Mouse (Mus musculus): Measurements from ENCODE around the gene Fxyd1.

The Fxyd1 gene

DNA sequence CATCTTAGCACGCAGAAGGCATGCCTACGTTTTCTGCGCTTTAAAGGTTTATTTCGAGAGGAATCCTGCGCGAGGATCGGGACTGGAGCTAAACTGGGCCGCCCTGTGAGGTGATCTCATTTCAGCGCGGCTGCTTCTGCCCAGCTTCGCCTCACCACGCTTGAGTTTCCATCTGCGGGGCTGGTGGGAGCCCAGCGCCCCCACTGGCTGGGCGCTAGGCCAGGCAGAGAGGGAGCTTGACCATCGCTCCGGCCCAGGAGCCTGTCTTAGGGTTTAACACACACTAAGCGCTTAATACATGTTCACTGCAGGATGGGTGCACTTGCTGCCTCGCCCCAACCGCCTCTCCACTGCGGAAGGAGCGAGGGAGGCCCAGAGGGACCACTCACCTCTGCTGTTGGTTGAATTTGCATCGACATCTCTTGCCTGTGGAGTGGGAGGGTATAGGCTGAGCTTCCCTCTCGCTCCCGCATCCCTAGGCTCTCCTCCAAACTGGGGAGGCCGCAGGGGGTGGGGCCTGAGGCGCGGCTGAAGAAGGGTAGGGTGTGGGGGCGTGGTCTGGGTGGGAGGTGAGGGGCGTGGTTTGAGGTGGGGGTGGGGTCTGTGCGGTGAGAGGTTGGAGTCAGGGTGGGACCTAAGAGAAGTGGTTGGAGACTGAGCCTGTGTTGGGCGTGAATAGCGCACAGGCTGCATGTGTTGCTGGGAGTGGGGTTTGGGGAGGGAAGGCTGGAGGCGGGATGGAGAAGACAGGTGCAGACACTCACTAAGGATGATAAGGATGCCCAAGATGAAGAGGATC is 4.2 kb downstream of the Fxyd1 start:
- DNase-seq (ENCODE audit: low spot score in 2 of 2): no peak

DNA sequence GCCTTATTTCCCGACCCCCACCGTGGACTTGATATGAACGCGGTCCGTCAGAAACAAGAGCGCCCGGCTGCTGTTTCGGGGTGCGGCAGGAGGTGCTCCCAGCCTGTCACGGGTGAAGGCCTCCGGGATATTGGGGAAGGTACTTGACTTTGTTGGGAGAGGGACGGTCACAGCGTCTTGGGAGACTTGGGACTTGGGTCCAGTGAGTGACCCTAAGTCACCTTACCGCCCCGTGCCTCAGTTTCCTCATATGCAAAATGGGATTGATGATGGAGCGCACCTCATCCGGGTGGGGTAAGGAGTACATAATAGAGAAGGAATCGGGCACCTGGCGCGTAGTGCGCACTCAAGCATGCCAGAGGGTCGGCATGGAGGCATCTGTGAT is 4.8 kb downstream of the Fxyd1 start:
- DNase-seq (ENCODE audit: low spot score in 2 of 2): no peak

DNA sequence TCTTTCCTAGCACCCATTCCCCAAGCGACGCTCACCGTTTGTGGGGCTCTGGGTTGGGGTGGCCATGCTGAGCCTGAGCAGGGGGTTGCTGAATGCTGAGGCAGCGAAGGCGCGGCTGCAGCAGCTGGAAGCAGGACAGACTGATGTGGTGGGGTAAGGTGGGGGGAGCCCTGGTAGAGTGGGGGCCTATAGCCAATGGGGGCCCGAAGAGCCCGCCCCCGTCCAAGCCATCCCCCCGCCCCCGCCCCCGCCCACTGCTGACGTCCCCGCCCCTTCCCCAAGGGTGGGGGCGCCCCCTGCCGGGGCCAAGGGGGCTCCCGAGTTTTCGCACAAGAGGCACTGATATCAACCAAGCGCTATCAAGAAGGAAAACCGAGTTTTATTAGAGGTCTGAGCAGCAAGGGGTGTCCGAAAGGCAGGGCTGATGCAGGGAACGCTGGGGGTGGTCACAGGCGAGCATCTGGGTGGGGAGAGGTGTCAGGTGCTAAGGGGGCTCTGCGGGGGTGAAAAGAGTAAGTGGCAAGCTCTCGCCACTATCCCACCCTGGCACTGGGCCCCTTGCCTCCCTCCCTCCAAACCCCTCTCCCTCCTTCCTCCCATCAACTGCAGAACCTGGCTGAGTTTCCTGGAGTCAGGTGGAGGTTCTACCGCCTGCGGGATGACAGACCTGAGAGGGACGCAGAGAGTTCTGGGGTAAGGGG is 5.5 kb downstream of the Fxyd1 start, which contains the start of gene Fxyd7:
Fxyd7 (minus strand) TSS at position 147 of the 701 bp plus-strand sequence.
- DNase-seq (ENCODE audit: low spot score in 2 of 2): no peak

DNA sequence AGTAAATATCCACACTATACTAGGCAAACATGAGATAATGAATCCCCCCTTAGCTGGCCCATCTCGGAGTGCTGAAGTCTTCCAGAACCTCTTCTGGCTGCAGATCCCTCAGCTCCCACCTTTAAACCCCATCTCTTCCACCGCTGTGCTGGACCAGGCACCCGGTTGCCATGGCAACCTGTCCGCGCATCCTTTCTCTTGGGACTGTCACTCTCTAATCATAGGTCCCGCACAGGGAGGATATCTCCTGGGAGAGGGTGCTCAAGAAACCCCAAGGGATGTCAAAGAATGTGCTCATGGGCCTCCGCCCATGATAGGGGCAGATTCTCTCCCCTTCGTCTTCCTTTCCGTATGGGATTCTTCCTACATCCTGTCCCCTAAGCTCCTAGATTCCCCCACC is 6.1 kb downstream of the Fxyd1 start:
- no peak for DNase-seq (ENCODE audit: low spot score in 2 of 2)

DNA sequence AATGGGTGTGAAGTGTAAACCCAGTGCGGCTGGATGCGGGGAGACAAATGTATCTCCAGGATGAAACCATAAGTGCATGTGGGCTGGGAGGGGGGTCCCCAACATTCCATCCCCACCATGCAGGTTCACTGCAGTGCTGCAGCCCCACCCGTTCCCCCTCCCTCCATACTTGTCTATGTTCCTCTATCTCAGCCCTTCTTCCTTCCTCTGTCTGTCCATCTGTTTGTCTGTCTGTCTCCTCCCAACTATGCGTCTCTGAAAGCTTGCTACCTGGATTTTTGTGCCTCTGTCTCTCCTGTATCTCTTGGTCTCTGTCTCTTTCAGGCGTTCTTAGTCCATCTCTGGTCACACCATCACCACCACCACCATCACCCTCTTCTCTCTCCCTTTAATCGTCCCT is 6.5 kb downstream of the Fxyd1 start:
- no peak for DNase-seq (ENCODE audit: low spot score in 2 of 2)

DNA sequence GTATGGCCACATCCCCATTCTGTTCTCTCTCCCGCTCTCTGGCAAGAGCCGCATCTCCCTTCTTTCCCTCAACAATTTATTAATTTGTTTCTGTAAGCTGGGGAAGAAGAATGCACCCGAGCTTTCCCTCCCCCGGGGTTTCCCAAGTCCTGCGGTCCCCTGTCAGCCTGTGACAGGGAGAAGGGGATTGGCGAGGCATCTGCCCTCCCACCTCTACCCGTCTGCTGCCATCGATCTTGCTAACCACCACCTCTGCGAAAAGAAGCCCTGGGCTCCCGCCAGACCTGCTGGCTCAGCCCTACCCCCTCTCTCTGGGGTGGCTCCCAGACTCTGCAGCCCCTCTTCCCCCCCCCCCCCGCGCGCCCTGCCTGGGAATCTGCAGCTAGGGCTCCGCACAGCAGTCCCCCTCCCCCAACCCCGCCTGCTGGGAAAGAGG is 7.1 kb downstream of the Fxyd1 start:
- DNase-seq (ENCODE audit: low spot score in 2 of 2): no peak

DNA sequence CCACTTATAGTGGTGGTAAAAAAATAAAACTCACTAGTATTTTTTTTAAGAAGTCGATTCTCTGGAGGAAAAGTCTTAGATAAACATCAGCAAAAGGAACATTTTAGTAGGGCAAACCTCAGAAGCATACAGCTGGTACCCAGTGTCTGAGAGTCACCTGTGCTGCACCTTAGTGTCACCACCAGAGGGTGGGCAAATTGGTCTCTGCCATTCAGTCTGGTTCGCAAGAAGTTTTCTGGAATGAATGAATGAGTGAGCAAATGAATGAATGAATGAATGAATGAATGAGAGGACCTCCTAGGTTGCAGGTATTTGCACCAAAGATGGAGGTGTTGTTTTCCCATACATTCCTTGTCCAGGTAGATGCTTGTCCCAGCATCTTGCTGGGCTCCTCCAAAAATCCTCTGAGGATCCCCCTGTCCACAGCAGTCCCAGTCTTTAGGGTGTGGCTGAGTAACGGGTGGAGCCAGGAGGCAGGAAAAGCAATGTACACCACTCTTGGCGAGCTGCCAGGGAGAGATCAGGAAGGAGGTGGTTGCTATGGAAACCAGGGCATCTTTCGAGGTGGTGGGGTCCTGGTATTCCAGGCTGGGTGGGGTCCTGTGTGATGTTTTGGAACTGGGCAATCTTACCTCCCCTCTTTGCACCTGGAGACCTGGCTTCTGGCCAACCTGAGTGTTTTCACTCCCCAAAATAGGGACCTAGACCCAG is 7.7 kb downstream of the Fxyd1 start:
- no peak for DNase-seq (ENCODE audit: low spot score in 2 of 2)

DNA sequence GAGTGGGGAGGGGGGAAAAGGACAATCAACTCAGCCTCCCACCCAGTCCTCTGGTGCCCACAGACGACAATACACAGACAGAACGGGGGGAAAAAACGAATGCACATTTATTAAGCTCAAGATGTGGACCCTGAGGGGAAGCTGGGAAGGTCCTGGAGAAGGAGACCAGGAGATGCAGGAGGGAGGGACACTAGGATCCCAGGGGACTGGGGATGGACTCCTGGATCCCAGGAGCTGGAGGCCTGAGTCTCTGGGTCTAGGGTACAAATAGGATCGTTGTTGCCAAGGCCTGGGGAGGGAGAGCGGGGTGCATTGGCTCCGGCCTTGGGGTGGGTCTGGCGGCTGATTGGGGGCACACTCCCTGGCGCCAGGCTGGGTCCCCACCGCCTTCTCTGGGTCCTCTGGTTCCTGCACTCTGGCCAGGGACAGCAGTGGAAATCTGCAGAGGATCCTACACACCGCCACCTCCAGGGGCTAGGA is 14.5 kb downstream of the Fxyd1 start, which contains the start of gene Fxyd5:
Fxyd5 (minus strand) TSS at position 51 of the 480 bp plus-strand sequence.
- DNase-seq (ENCODE audit: low spot score in 2 of 2): no peak

DNA sequence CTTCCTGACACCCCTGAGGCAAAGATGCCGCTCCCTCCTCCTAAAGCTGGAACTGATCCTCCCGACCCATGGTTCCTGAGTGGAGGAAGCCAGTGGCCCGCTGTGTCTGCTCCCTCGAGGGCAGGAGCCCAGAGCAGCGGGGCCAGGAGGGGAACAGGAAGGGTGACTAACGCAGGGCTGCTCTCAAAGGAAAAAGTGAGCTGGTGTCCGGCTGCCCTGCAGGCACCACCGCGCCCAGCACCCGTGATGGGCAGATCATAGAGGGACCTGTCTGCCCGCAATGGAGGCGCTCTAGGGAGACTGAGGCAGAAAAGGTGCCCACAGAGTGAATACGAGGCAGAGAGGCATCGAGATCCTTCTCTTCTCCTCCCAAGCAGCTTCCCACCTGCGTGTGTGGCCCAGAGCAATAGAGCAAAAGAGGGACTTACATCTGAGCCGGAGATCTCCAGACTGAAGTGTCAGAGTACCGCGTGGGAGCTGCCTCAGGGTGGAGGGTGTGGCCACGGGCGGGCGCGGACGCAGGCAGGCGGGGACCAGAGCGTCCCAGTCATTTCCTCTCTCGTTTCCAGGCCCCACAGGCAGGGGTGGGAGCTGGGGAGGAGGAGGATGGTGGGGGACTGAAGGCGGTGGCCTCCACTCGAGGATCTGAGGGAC is 15.2 kb downstream of the Fxyd1 start:
- DNase-seq (ENCODE audit: low spot score in 2 of 2): peak in 1 of 2 experiments; percentile 54

DNA sequence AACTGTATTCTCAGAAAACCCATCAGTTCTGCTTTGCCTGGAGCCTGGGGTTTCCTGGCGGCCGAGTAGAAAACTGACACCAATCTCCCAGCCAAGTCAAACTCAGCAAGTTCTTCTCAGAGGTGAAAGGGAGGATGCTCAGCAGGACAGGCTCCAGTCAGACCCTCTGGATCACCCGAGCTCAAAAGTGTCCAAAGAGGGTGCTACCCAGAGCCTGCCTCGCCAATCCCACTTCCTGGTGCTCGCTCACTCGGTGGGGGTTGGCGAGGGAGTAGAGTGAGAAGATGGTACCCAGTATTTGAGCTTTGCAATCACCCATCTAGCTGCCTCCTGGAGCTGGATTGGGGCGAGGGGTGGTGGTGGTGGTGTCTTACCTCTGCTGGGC is 16.0 kb downstream of the Fxyd1 start:
- DNase-seq (ENCODE audit: low spot score in 2 of 2): no peak

DNA sequence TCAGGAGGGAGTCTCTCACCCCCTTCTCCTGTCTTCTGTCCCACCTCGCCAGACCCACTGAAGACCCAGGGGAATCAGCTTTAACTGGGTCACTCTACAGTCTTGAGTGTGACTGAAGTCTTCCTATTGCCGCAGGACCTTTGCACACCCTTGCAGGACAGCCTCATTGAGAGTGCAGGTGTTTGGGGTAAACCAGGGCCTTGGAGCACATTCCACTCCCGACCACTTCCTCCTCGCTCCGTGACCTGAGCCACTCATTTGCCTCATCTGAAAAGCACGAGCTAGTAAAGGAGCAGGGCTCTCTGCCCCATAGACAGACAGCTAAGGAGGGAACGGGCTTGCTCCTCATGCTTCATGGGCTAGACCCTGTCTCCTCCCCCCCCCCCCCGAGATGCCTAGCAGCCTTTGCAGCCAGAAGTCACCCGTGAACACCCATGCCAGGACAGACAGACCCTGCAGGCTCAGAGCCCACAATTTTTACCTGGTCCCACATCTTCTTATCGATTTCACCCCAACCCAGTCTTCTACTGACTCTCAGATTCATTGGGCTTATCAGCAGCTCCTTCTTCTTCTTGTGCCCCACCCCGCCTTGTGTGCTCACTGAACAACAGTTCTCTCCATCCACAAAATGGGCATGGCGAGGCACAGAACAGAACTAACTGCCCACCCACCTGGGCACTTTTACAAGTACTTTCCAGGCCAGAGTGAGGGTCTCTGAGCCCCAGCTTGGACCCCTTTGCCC is 16.5 kb downstream of the Fxyd1 start:
- no peak for DNase-seq (ENCODE audit: low spot score in 2 of 2)

DNA sequence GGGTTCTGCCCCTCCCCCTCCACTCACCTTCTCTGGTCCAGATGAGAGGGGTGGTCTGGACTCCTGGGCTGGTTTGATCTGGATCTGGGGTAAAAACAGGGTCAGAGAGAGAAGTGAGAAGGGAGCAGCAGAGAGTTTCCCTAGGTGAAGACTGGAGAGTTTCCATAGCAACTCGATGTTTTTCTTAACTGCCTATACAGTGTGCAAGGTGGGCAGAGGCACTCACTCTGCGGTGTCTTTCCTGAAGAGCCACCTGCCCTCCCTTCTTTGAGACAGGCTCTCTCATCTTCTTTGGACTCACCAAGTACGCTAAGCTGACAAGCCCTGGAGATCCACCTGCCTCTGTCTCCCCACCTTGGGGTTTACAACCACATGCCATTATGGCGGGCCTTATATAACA is 18.0 kb downstream of the Fxyd1 start:
- DNase-seq (ENCODE audit: low spot score in 2 of 2): no peak

DNA sequence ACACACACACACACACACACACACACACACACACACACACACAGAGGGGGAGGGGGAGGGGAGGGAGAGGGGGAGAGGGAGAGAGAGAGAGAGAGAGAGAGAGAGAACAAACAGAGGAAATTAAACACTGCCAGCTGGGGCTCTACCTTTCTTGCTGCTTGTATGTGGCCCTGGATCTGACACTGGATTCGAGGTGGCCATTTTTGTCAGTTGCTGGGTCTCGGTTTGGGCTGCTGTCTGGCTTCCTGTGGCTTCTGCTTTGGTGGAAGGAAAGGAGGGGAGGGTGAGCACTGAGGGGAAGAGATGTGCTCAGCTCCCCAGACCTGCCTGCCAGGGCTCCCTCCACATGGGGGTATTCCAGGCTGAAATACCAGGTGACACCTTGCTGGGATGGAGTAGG is 19.3 kb downstream of the Fxyd1 start:
- DNase-seq (ENCODE audit: low spot score in 2 of 2): no peak

DNA sequence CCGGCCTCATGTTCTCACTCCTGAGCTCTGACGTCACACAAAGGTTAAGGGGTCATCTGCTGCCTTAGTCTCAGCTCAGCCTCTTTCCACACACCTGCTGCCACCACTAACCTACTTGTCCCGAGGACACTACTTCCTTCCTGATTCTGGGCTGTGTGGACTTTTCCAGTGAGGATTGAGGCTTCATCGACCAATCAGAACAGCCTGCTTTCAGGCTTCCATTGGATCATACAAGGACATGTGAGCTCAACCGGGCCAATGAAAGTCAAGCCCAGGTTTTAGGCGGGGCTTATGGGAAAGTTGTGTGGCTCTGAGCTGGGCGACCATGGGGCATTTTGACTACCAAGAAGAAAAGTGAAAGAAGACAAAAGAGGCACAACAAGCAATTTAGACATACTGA is 20.1 kb downstream of the Fxyd1 start:
- no peak for DNase-seq (ENCODE audit: low spot score in 2 of 2)

DNA sequence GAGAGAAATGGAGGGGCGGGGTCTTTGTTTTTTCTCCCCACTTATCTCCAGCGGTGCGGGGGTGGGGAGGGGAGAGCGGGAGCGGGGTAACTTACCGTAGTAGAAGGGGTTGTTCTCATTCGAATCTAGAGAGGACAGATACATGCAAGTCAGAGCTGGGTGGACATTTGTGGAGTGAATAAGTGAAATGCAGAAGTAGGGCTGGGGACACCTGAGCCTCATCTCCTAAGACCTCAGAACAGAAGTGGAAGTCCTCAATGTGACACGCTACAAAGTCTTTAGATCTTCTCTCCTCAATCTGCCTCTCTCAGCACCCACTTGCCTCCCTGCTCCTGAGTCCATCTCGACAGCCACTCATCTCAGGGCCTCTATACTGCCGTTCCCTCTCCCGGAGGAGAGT is 21.7 kb downstream of the Fxyd1 start:
- no peak for DNase-seq (ENCODE audit: low spot score in 2 of 2)

DNA sequence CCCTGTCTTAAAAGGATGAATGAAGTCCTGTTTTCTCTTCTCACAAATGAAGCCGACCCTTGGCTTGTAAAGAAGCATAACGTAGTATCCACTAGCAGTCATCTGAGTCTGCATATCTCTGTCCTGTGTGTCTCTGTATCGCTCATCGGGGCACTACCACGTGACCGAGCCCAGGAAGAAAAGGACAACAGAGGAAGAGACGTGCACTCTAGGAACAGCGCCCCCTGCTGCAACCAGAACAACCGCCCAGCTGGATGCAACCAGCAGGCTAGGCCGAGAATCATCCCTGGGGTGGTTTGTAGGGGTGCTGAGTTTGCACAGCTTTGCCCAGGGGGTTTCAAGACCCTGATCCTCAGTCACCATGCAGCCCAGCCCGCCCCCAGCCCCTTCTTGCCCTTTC is 22.2 kb downstream of the Fxyd1 start:
- DNase-seq (ENCODE audit: low spot score in 2 of 2): no peak

DNA sequence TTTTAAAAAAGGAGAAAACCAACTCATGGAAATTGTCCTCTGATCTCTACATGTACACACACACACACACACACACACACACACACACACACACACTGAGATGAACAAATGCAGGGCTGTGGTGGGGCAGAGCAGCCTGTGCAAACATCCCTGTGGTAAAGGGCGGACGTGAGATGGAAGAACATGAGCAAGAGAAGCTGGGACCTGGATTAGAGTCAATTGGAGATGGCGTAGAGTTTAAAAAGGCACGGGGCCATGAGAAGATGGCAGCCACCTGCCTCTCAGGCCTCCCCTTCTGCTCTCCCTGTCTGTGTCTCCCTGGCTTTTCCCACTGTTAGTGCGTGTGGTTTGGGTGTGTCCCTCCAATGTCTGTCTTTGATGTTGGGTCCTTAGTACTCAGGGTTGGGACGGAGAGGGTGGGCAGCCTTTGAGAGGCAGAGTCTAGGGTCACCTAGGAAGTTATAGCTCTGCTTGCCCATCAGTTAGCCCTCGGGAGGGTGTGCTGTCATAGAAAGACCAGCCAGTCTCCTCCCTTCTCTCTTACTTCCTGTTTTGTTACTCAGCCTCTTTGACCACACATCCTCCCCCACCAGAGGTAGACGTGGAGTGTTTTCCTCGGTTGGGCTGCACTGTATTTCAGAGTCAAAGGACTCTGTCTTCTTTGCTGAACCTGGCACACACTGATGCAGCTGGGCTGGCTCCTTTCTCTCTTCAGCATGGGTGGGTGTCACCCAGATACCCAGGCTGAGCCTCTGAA is 23.4 kb downstream of the Fxyd1 start:
- DNase-seq (ENCODE audit: low spot score in 2 of 2): peak in 1 of 2 experiments; percentile 47

DNA sequence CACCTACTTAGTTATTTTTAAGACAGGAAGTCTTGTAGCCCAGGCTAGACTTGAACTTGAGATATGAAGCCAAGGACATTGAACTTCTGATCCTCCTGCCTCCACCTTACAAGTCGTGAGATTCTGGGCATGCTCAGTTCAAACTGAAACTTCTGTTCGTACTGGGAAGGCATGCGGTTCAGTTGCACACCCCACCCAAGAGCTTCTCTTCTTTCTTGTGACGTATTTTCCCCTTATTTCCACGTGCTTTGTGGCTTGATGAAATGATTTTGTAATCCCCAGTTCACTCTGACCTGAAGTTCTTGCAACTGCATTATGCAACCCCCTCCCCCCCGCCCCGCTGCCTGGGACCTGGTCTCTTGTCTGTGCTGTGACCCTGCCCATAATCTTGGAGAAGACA is 25.3 kb downstream of the Fxyd1 start:
- no peak for DNase-seq (ENCODE audit: low spot score in 2 of 2)

DNA sequence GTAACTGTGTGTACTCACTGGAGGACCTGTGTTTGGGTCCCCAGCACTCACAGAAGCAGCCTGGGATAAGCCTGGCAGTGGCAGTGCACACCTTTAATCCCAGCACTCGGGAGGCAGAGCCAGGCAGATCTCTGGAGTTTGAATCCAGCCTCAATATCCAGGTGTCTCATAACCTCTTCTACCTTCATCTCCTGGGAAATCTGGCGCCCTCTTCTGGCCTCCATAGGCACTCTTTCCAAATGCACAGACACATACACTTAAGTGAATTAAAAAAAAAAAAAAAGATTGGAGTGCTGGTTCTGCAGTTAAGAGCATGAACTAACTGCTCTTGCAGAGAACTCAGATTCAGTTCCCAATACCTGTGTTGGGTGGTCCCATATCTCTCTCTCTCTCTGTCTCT is 26.3 kb downstream of the Fxyd1 start:
- DNase-seq (ENCODE audit: low spot score in 2 of 2): no peak

DNA sequence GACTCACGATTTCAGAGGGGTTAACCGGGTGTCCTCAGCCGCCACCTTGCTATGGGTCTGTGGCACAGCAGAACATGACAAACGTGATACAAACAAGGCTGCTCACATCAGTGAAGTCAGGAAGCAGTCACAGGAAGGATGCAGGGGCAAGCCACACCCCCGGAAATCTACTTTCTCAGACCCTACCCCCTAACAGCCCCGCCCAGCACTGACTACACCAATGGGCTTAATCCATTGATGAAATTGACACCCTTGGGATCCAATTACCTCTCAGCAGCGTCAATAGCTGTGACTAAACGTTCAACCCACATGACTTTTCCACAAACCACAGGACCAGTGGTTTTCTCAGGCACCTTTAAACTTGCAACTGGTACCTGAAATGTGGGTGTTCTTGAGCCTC is 28.4 kb downstream of the Fxyd1 start:
- DNase-seq (ENCODE audit: low spot score in 2 of 2): no peak

All from spleen, postnatal 4 days (tissue).